Mouse (Mus musculus): ENCODE measurements around the gene Ptprh.

Ptprh gene

DNA sequence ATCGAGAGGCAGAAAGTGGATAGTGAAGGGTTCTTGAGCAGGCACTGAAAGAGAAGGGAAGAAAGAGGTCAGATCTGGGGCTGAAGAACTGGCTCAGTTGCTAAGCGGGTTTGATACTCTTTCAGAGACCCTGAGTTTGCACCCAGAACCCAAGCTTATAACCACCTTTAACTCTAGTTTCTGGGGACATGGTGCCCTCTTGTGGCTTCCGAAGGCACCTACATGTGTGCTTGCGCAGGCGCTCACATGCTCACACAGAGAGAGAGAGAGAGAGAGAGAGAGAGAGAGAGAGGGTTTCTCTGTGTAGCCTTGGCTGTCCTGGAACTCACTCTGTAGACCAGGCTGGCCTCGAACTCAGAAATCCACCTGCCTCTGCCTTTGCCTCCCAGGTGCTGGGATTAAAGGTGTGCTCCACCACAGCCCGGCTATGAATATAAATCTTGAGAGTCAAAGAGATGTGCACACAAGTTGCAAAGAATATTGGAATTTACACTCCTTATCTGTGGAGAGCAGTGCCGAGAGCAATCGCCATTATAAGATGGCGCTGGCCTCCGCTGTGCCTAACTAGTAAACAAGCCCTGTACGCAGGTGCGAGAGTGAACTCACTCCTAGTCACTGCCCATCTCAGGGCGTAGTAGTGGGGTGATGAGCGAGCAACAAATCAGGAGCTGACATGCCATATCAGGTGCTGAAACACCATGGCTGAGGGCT, 79.5 kb downstream of the Ptprh start, which contains the start of gene Tnni3:
Tnni3 (minus strand) TSS at position 18 of the 711 bp plus-strand sequence.
- in situ Hi-C loops (cut with MboI, MseI) = loop anchor here (5.0 kb wide), 2 partner anchors 92 to 377 kb away; no protein-coding TSS in a partner anchor

DNA sequence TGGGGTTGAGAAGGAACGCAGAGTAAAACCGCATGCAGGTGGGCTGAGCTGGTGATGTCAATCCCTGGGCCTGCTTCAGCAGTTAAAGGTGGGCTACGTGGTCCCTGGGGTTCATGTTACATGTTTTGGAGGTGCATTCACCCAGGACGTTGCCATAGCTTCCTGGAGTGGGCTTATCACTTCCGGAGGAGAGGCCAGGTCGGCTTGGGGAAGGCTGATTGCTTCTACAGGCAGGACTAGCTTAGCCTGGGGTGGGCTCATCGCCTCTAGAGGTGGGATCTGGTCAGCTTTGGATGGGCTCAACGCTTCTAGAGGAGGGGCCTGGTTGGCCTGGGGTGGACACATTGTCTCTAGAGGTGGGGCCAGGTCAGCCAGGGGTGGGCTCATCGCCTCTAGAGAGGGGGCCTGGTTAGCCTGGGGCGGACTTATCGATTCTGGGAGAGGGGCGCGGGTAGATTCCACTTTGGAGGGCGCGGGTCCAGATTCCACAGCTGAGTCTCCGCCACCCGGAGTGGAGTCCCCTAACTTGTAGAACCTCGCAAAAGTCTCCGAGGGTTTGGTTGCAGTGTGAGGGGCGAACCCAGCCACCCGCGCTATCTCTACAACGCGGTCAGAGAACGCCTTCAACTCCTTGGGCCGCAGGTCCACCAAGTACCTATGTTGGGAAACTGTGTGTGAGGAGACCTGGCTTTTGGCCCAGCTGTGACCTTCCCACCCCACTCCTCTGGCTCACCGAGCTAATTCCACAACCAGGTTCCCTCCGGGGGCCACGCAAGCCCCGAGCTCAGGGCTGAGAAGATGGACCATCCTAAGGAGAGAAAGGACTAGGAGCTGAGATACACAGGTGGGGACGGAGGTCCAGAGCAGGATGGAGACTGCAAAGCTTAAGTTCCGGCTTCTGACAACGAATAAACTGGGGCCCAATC, 80.4 kb downstream of the Ptprh start:
- in situ Hi-C loops (cut with MboI, MseI) = loop anchor here (5.0 kb wide), 2 partner anchors 91 to 376 kb away; no protein-coding TSS in a partner anchor

DNA sequence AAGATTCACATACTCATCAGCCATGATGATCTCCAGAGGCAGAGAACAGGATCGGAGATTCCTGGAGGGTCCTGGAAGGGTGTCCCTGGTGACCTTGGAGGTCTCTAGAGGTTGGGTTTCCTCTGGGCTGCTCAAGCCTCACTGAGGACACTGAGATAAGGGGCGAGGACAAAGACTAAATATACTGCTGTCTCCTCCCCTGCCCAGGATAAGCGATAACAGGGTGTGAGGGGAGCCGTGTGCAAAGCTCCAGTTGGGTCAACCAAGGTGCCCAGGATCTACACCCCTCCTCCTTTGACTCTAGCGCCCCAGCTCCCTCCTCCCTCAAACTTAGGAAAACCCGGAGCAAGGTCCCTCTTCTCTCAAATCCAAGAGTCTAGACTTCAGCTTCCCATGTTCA, 81.5 kb downstream of the Ptprh start:
- in situ Hi-C loops (cut with MboI, MseI) = loop anchor here (5.0 kb wide), 2 partner anchors 90 to 375 kb away; no protein-coding TSS in a partner anchor

DNA sequence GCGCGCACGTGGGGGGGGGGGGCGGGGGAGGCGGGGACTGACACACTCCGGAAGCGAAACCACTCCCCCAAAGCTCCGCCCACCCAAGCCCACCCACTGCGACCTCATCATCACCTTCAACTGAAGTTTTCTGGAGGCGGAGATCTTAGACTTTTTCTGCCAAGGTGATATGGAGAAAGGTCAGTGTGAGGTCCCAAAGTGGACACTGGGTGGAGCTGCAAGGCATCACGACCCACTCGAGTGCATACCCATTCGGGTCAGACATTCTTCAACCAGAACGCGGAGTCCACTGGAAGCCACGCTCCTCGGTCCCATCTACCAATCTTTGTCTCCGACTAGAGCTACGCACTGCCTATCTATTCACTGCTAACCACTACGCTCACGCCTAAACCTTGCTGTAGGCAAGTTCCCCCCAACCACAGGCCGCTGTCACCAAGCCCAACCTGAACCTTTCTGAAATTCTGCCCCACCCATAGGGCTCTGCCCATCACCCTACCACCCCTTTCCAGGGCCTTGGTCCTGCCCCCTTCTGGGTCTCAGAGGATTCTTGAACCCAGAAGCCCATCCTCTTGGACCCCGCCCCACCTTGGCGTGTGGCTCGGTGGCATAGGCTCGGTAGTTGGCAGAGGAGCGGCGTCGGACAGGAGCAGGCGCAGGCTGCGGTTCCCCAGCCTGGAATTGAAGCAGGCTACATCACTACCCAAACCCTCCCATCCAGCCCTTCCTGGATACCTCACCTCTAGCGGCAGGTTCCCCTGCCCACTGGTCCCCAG, 82.4 kb downstream of the Ptprh start:
- in situ Hi-C loops (cut with MboI, MseI) = loop anchor here (5.0 kb wide), 2 partner anchors 89 to 374 kb away; no protein-coding TSS in a partner anchor

DNA sequence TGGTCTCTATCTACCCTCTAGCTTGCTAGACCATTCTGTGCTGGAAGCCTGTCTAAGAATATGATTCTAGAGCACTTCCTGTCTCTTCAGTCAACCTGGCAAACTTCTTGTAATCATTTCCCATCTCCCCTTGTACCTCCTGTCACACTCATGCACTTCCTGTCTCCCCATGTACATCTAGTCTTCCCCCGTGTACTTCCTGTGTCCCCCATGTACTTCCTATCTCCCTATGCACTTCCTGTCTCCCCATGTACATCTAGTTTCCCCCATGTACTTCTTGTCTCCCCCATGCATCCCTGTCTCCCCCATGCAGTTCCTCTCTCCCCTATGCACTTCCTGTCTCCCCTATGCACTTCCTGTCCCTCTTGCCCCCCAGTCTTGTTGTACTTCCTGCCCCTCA, 85.4 kb downstream of the Ptprh start:
- in situ Hi-C loops (cut with MboI, MseI) = no loop called here

DNA sequence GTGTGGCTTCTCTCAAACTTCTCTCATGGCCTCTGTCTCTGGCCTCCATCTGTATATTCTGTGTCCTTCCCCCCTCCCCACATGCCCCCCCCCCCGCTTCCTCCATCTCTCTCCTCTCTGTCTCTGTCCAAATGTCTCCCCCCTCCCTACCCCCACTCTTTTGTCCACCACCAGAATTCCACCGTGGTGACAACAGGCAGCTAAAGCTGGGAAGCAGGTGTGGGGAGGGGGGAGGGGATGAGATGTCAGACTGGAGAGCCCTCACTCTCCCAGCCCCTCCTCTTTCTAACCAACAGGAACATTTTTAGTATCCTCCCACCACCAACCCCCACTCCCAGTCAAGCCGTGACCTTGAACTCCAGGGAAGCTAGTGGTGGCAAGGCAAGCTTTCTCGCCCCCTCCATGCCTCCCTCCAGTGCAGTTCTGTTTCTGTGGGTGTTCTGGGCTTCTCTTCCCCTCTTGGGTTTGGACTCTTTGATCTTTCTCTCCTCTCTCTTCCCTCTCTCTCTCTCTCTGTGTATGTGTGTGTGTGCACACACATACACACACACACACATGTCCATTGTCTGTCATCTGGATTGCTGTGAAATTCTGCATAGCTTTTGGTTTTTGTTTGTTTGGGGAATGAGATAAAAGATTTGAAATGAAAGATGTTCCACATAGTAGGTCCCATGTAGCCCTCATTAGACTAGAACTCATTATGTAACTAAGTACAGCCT, 87.3 kb downstream of the Ptprh start, which contains the start of gene Tnnt1:
Tnnt1 (minus strand) TSS at position 51 of the 719 bp plus-strand sequence.
- in situ Hi-C loops (cut with MboI, MseI) = no loop called here

DNA sequence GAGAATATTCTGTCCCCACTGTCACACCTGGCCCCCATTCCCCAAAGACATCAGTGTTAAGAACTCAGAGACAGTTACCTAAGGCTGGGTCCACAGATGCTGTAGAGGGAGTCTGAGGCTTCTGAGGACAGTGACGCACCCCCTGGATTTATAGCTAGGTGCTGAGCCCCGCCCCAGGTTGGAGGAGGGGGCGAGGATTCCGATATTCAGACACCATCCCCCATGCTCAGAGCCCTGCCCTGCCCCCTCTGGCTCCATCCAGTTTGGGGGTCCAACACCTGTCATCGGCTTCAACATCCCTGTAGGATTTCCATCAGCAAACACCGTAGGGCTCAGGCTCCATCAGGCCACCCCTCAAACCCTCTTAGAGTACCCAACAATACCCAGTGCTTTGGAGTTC, 88.0 kb downstream of the Ptprh start:
- in situ Hi-C loops (cut with MboI, MseI) = no loop called here

DNA sequence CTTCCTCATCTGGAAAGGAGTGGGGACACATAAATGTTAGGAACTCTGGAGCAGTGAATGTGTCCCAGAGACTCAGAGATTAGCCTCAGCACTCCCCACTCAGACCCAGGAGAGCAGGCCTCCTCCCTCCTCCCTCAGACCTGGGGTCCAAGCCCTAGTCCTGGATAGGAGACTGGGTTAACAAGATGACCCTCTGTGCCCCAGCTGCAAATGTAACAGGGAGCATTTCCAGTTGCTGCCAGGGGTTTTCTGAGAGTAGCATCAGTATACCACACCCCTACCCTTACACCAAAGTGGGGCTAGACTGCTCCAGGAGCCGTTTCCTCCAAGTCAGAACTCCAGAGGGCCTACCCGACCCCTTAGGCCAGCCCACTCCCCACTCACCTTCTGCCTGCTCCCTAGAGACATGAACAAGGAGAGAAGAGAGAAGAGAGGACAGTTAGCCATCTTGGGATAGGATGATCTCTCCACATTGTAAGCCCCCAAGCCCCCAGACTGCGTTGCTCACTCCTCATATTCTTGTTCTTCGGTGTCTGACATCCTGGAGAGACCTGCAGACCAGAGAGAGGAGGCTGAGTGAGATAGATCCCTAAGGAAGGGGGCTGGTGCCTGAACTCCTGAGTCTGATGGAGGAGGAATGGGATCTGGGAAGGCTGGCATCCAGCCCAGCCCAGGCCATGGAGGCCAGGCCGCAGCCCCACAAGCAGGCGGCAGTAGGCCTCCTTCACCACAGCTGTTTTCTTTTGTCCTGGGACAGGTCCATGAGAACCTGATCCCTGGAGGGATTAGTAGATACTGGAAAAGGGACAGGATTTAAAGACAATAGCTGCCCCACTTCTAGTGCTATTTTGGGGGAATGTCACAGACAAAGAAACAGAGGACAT, 89.8 kb downstream of the Ptprh start:
- in situ Hi-C loops (cut with MboI, MseI) = no loop called here

DNA sequence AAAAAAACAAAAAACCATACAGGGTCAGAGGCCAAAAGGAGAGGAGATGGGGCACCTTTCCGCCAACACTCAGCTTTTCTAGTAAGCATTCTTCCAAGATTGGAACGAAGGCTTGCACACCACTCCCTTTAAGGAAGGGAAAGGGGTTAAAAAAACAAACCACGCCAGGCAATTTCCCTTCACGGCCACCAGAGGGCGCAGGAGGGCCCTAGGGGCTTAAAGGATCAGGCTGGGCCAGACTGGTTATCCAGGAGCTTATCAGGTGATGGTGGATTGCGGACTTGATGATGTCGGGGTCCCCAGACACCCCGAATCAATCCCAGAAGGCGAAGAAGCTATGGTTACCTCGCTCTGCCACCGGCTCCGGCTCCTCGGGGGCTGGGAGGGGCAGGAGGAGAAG, 90.6 kb downstream of the Ptprh start:
- in situ Hi-C loops (cut with MboI, MseI) = no loop called here

DNA sequence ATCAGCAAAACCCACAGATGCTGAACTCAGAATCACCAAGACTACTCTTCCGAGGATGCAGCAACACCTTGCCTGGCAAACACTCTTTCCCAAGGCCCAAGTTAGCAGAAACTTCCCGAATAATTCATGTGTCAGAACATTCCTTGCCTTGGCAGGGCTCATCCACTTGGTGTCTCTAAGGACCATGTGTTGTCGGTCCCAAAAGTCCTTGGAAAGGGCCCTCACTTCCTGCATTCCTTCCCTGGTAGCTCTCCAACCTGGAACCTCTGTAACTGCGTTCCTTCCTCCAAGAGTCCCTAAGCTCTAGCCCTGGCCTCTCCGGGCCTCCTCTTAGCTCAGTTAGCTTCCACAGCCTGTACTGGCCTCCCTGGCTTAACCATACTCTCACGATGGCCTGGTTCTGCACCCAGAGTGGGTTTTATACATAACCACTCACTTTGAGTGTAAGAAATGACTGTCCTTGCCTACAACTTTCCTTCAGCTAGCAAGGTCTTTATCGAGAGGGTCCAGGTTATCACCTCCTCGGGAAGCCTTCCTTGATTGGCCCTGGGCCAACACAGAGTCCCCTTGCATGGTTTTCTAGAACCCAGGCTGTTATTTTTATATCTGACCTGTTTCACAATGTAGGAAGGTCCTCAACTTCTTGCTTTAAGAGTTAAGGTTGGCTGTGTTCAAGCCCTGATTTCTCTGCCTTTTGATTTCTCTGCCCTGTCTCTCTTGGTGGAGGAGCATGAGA, 92.2 kb downstream of the Ptprh start:
- in situ Hi-C loops (cut with MboI, MseI) = no loop called here

DNA sequence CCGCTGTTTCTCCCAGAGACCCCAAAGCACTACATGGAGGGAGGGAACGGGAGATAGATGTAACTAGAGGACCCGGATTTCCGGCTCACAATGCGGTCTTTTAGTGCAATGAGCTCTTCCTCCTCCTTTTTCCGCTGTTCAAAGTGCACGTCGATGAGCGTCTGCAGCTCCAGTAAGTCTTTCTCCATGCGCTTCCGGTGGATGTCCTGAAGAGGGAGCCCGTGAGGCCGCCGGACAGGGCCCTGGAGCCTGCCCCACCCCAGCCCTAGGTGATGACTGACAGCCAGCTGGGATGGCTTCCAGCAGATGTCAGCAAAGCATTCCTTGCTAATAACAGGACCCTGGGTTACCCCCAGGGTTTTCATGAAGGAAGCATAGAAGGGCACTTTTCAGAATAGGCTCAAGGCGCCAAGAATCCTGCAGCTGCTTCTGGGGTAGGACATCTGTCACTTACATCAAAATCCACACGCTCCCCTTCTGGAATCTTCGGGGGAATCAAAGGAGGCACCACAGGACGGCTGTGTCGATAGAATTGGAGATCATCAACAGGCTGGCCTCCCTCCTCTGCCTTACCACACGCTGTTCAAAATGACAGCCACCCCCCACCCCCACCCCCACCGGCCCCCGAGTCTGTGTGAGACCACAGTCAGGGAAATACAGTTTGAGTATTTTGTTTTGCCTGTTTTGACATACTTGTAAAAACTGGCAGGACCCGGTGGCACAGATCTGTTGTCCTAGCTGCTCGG, 93.8 kb downstream of the Ptprh start:
- in situ Hi-C loops (cut with MboI, MseI) = no loop called here

DNA sequence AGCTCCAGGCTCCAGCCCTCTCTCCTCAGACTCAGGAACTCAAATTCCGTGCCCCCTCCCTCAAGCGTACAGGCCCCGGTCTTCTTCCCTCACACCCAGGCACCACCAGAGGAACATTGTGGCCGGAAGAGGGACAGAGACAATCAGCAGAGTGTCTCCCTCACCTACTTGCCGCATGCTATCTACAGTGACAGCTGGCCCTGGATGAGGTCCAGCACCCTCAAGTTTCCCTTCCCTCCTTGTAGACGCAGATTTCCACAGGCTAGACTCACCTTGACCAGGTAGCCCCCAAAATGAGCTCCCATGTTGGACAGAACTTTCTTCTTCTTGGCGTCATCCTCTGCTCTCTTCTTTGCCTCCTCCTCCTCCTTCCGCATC, 95.1 kb downstream of the Ptprh start:
- in situ Hi-C loops (cut with MboI, MseI) = no loop called here

DNA sequence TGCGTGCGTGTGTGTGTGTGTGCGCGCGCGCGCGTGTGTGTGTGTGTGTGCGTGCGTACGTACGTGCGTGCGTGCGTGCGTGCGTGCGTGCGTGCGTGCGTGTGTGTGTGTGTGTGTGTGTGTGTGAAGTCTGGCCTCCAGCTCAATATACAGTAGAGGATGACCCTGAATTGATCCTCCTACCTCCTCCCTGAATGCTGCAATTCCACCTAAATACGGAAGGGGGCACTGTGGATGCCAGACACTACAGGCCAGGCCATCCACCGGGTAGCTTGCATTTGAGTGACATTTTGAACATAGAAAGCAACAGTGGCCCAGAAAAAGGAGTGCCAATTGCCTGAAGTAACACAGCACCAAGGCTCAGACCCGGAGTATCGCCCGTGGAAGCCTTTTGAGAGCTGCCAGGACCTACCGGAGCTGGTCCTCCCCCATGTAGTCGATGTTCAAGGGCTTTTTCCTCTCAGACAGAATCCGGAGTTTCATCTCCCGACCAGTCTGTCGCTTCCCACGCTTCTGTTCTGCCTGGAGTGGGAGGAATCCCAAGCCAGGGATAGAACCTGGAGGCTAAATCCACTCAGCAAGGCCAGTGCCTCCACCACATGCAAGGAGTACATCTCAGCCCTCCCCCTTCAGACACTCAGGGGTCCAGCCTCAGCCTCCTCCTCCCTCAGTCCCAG, 95.6 kb downstream of the Ptprh start:
- in situ Hi-C loops (cut with MboI, MseI) = no loop called here

DNA sequence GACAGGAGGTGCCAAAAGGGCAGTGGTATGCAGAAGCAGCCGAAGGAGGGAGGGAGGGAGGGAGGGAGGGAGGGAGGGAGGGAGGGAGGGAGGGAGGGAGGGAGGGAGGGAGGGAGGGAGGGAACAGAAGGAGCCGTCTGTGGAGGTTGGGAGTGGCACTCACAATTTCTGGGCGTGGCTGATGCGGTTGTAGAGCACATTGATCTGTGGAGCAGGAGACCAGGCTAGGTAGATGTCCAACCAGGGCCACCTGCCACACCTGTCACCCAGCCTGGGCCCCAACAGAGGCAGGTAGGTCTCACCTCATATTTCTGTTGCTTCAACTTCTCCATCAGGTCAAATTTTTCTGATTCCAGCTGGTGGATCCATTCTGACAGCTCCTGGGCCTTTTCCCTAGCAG, 96.6 kb downstream of the Ptprh start:
- in situ Hi-C loops (cut with MboI, MseI) = no loop called here

DNA sequence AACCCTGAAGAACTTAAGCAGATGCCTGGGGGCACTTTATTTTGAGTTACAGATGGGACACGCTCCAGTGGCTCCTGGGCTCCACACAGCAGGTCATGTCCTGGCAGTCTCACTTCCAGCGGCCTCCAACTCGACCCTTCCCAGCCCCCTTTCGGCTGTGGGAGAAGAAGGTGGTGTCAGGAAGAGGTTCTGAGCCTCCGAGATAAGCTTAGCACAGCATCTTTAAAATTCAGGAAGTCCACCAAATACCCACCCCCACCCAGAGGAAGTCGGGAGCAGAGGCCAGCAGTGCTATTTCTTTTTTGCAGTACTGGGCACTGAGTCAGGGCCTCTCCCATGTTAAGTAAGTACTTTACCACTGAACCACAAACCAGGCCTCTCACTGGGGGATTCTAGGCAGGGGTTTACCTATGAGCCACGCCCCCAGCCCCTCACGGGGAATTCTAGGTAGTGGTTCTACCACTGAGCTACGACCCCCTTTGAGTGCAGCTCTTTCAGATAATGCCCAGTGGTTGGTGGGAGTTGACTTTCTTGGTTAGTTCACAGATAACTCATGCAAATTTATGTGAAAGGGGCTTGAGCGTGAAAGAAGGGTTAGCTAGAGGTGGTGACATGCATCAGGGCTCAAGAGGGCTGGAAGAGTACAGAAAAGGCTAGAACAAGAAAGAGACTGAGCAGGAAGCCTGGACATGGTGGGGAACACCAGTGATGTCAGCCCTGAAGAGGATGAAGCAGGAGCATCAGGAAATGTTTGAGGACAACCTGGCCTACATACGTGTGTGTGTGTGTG, 99.0 kb downstream of the Ptprh start:
- in situ Hi-C loops (cut with MboI, MseI) = no loop called here

DNA sequence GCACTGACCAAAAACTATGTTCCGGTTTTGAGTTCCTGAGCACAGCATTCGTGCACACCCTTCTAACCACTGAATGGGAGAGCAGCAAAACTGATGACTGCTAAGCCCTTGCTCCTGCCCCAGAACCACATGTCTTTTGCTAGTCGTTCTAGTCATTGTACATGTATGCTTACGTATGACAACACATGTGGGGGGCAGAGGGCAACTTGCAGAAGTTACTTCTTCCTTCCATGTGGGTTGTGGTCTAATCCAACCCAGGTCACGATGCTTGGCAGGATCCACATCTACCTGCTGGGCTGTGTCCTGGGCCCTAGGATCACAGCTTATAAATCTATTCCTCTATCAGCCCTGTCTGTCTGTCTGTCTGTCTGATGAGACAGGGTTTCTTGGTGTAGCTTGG, 100.0 kb downstream of the Ptprh start:
- in situ Hi-C loops (cut with MboI, MseI) = no loop called here

DNA sequence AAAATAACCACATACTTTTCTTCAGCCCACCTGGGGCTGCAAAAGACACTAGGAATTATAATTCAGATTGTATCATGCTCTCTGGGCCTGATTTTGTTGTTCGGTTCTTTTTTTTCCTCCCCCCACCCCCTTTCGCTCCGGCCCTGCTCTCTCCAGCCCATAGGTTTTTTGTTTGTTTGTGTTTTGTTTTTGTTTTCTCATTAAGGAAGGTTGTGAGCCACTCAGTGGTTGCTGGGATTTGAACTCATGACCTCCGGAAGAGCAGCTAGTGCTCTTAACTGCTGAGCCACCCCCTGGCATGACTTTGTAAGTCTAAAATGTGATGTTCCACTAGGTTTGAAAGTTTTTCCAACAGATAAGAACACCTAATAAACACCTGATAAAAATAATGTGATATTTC, 100.7 kb downstream of the Ptprh start:
- in situ Hi-C loops (cut with MboI, MseI) = no loop called here
